8 mouse cellular contexts compared by ENCODE assay signal in genomic region chr7:34234610-34235561, GRCm38 (mm10). TPM values are rescaled to one million over a fixed set of nuclear protein-coding genes. Genes with fewer than 3 reads are reported as not detected.
DNase-seq lines count a peak whose midpoint lies in the region; ATAC-seq and TF ChIP-seq lines count a peak whose summit lies in the region.

No protein-coding gene starts in this region.

- peak overlapping the region; percentile 60 for H3K9ac ChIP-seq in intestine, embryonic 15.5 days
- peak overlapping the region; percentile 43 for H3K9ac ChIP-seq in neural tube, embryonic 14.5 days (replicated peaks; ENCODE audit: low read depth, low read length)

- H3K4me1 ChIP-seq in cerebellum, adult 2 months (ENCODE audit: control insufficient read depth, insufficient read depth, low read length) = peaks cover 4% of the 10 kb centered on the region
- no peaks in the 10 kb centered on the region; the same call in 1 of the 2 replicates for H3K4me1 ChIP-seq in spleen, adult 2 months (ENCODE audit: control insufficient read depth, insufficient read depth, insufficient read length)
- H3K4me1 ChIP-seq in intestine, embryonic 15.5 days (replicated peaks) = peaks cover 11% of the 10 kb centered on the region; the same call in 1 of the 2 replicates
- peaks cover 4% of the 10 kb centered on the region; the same call in 1 of the 2 replicates for H3K4me1 ChIP-seq in neural tube, embryonic 14.5 days (ENCODE audit: control insufficient read depth, insufficient read depth, low read length)

- peak overlapping the region; percentile 23 for H3K27ac ChIP-seq in cerebellum, adult 2 months (ENCODE audit: insufficient read depth, low read length)
- no peak overlapping the region for H3K27ac ChIP-seq in spleen, adult 2 months (ENCODE audit: insufficient read depth, low read length)
- peak overlapping the region; percentile 93 for H3K27ac ChIP-seq in intestine, embryonic 15.5 days
- peak overlapping the region; percentile 88 for H3K27ac ChIP-seq in neural tube, embryonic 14.5 days (ENCODE audit: low read depth, low read length)

- ATAC-seq in intestine, embryonic 15.5 days = peak; percentile 8; the same call in 1 of the 2 replicates
- peak; percentile 6 for ATAC-seq in neural tube, embryonic 14.5 days (ENCODE audit: low read depth)

- peaks cover 10% of the 10 kb centered on the region for H3K36me3 ChIP-seq in spleen, adult 2 months (ENCODE audit: control insufficient read depth, insufficient read depth, low read length)
- peaks cover 20% of the 10 kb centered on the region for H3K36me3 ChIP-seq in intestine, embryonic 15.5 days
- H3K36me3 ChIP-seq in neural tube, embryonic 14.5 days (ENCODE audit: control insufficient read depth, insufficient read depth, low read length) = peaks cover 20% of the 10 kb centered on the region

- no peak for TF ChIP-seq POLR2A in cerebellum, adult 2 months (IDR thresholded peaks at IDR 0.05; ENCODE audit: borderline replicate concordance, insufficient read depth, low read length)
- no peak for TF ChIP-seq POLR2A in spleen, adult 2 months (IDR thresholded peaks at IDR 0.05; ENCODE audit: low read depth, low read length)

- TF ChIP-seq CTCF in cerebellum, adult 2 months (IDR thresholded peaks at IDR 0.05; ENCODE audit: borderline replicate concordance, insufficient read depth, low read depth, low read length) = no peak
- TF ChIP-seq CTCF in spleen, adult 2 months (IDR thresholded peaks at IDR 0.05; ENCODE audit: extremely low read depth, insufficient read depth, insufficient read length, insufficient replicate concordance) = no peak

- H3K4me2 ChIP-seq in intestine, embryonic 15.5 days (replicated peaks) = peak overlapping the region; percentile 70
- peak overlapping the region; percentile 57 for H3K4me2 ChIP-seq in neural tube, embryonic 14.5 days (ENCODE audit: low read depth, low read length)

- WGBS in cerebellum, adult 2 months = 2% methylated on average over 17 of the region's 17 CpGs
- 2% methylated on average over 17 of the region's 17 CpGs for WGBS in spleen, adult 2 months
- WGBS in intestine, embryonic 15.5 days = 1% methylated on average over 17 of the region's 17 CpGs
- WGBS in neural tube, embryonic 14.5 days = under 1% methylated on average over 17 of the region's 17 CpGs

- H3K4me3 ChIP-seq in cerebellum, adult 2 months (replicated peaks; ENCODE audit: insufficient read depth, low read depth, low read length) = peak overlapping the region; percentile 63
- peak overlapping the region; percentile 57 for H3K4me3 ChIP-seq in spleen, adult 2 months (ENCODE audit: extremely low read depth, insufficient read depth, insufficient read length)
- peak overlapping the region; percentile 33 for H3K4me3 ChIP-seq in intestine, embryonic 15.5 days (replicated peaks)
- peak overlapping the region; percentile 34 for H3K4me3 ChIP-seq in neural tube, embryonic 14.5 days (ENCODE audit: low read depth, low read length)

- H3K27me3 ChIP-seq in cerebellum, adult 2 months (ENCODE audit: control insufficient read depth, insufficient read depth, low read length) = no peaks in the 10 kb centered on the region
- H3K27me3 ChIP-seq in spleen, adult 2 months (ENCODE audit: control insufficient read depth, insufficient read depth, low read length) = no peaks in the 10 kb centered on the region
- no peaks in the 10 kb centered on the region for H3K27me3 ChIP-seq in intestine, embryonic 15.5 days (replicated peaks)
- H3K27me3 ChIP-seq in neural tube, embryonic 14.5 days (ENCODE audit: control insufficient read depth, insufficient read depth, low read length) = no peaks in the 10 kb centered on the region

- H3K9me3 ChIP-seq in intestine, embryonic 15.5 days = no peaks in the 10 kb centered on the region
- no peaks in the 10 kb centered on the region for H3K9me3 ChIP-seq in neural tube, embryonic 14.5 days (ENCODE audit: control insufficient read depth, low read length)

- no peak for DNase-seq in cerebellum, adult 2 months
- DNase-seq in cerebellum, adult 11 months = no peak
- DNase-seq in spleen, adult 2 months (ENCODE audit: low read depth in 1 of 2, low spot score in 2 of 2) = no peak
- no peak for DNase-seq in spleen, postnatal 10 days (ENCODE audit: low spot score in 2 of 2)
- no peak for DNase-seq in spleen, adult 12 weeks (ENCODE audit: low spot score)
- no peak for DNase-seq in yolk sac, embryonic 10.5 days (ENCODE audit: low spot score)

RNA-seq across cellular contexts. Expression of gene Gpi1, which starts 4.8 kb away (rescaled TPM):
- 611 and 659 TPM in 2 replicates for polyA plus RNA-seq in cerebellum, adult 2 months (2012; rRNA removed)
- polyA plus RNA-seq in spleen, adult 2 months (2012; rRNA removed) = 116 and 161 TPM in 2 replicates
- polyA plus RNA-seq in intestine, embryonic 15.5 days (2015; fragmentation: Nextera tagmentation; extraction: Ambion mirVana) = 421 and 423 TPM in 2 replicates
- 273 and 278 TPM in 2 replicates for polyA plus RNA-seq in neural tube, embryonic 14.5 days (2014; fragmentation: Nextera tagmentation; extraction: Ambion mirVana)

RNA-seq across cellular contexts. Expression of gene Gm6096, which starts 16.0 kb away (rescaled TPM):
- not detected in 2 replicates for polyA plus RNA-seq in cerebellum, adult 2 months (2012; rRNA removed)
- not detected in 2 replicates for polyA plus RNA-seq in spleen, adult 2 months (2012; rRNA removed)
- polyA plus RNA-seq in intestine, embryonic 15.5 days (2015; fragmentation: Nextera tagmentation; extraction: Ambion mirVana) = not detected in 2 replicates
- 0.85 TPM in 1 of 2 replicates, not detected in the other for polyA plus RNA-seq in neural tube, embryonic 14.5 days (2014; fragmentation: Nextera tagmentation; extraction: Ambion mirVana)

RNA-seq across cellular contexts. Expression of gene Pdcd2l, which starts 38.4 kb away (rescaled TPM):
- 40.0 and 41.8 TPM in 2 replicates for polyA plus RNA-seq in cerebellum, adult 2 months (2012; rRNA removed)
- 20.2 and 25.7 TPM in 2 replicates for polyA plus RNA-seq in spleen, adult 2 months (2012; rRNA removed)
- polyA plus RNA-seq in intestine, embryonic 15.5 days (2015; fragmentation: Nextera tagmentation; extraction: Ambion mirVana) = 55.9 TPM in 2 replicates
- polyA plus RNA-seq in neural tube, embryonic 14.5 days (2014; fragmentation: Nextera tagmentation; extraction: Ambion mirVana) = 76.2 and 81.0 TPM in 2 replicates
